Mouse (Mus musculus) layer of hippocampus, adult 18-20 months (tissue): ENCODE data around the gene Pigc. TPM values are rescaled to one million over a fixed set of nuclear protein-coding genes. Genes with fewer than 3 reads are reported as not detected.

Experiments used
- DNase-seq, 2 experiments: peaks; one replicate each; pipeline ENCODE4 v3.0.0; 2022; ENCODE audit warnings: low spot score in 2 of 2
- long read RNA-seq: library from polyadenylated mRNA; stranded (forward); transcript quantifications from one replicate; pipeline ENCODE4 v2.0.0, GENCODE M21; 2021
- total RNA-seq, 2 experiments: library from RNA; stranded (reverse); gene quantifications; 2 replicates each; pipeline ENCODE4 v1.2.3; 2021

Pigc gene
- total RNA-seq, result 10 to 100 TPM; 13.7 to 14.4 TPM
- long read RNA-seq, full-length matches to known transcripts, result 14 of 14 reads
- long read RNA-seq, partial matches to known transcripts, result 0 of 14 reads
- long read RNA-seq, other reads (novel, unspliced or antisense), result 0 of 14 reads

DNA sequence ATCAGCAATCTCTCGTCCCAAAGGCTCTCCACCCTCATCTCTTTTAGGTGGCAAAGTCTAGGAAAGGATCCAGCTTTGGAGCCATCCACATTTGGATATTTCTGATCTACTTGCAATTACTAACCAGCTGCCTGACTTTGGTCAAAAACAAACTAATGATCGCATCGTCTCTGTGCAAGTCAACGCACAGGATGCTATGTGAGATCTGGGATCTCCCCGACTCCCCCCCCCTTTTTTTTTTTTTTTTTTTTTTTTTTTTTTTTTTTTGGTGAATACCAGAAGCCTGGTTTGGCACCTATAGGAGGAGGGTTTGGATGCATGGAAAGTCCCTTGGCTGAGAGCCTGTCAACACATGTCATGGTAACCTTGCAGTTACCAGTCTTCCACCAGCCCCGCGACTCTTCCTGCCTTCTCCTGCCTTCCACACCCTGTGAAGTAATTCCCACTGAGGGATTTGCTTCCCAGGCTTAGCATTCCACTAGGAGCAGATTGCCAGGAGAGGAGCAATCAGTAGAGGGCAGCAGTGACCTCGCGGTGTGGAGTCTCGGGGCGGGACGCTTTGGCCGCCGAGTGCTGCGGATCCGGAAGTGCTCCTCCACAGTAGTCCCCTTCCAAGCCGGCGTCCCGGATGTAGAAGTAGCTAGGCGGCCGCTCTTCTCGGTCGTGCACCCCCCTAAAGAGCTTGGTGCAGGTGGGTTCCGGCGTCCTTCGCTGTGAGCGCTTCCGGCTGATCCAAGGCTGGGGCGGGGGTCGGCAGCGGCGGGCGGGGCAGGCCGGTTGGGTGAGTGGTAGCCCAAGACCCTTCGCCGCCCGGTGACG is at the start of gene Pigc:
Pigc (plus strand) TSS at position 598 of the 819 bp plus-strand sequence.
- peak; percentile 93 to 95 for DNase-seq

DNA sequence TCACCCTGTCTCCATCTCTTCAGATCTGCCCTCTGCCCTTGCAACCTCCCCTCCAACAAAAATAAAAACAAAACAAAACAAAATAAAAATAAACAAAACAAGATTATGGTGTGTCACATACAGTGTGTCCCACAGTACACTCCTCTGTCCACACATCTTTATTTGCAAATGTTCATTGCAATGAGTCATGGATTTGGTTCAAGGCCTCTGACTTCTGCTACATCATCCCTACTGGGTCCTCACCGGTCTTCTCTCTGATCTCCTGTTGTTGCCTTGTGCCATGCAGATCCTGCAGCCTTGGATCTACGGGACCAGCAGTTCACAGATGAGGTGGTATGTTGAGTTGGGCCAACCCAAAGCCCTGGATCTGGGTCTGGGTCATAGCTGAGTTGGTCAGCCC is 49.4 kb upstream of the Pigc start:
- no peak for DNase-seq

DNA sequence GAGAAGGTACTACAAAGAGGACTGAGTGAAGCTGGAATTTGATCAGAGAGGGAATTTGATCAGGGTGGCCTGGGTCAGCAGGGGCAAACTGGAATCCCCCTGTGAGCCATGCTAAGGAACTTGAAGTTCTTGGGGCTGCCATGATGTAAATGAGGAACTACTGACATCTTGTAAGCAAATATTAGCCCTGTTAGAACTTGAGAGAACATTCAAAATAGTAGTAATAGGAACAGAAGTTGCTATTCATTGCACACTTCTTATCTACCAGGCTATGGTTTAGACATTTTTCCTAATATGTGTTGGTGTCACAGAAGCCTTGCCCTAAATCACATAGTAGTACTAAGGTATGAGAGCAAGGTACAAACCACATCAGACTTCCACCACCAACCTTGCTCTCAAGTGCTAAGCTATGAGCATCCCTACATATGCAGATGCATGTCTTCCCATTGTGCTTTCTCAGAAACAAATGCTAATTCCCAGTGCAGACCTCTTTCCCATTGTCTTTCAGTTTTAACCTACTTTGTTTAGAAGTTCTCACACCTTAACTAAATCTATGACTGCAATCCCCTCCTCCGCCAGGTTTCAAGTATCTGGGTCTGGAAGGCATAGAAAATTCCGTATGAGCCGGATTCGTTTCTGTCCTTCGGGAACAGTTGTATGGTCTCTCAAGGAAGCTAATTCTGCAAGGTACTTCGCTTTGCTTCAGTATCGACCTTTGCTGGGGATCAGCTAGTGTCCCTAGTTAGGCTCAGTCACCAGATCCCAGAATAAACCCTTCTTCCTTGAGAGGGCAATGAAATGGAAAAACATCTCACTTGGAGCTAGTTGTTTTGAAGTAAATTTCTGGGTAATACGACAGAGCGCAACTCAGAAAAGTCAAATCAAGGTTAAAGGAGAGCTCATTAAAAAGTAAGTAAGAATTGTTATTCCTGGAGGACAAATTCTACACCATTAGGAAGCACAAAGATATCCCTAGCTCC is 48.2 kb upstream of the Pigc start:
- DNase-seq, result no peak

DNA sequence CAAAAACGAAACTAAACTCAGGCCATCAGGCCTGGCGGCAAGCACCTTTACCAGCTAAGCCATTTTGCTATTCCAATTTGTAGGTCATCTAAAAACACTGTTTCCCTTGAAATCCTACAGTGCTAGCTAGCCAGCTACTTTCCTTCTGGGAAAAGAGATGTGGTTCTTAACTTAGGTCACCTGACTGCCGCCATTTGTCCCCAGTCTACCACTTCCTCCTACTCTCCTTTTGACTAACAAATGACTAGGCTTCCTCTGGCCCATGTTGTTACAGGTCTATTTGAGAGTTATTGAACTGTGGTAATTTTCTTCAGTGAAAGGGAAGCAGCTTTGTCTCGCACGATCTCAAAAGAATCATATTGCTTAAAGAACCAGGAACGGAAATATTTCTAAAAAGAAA is 47.1 kb upstream of the Pigc start:
- no peak for DNase-seq

DNA sequence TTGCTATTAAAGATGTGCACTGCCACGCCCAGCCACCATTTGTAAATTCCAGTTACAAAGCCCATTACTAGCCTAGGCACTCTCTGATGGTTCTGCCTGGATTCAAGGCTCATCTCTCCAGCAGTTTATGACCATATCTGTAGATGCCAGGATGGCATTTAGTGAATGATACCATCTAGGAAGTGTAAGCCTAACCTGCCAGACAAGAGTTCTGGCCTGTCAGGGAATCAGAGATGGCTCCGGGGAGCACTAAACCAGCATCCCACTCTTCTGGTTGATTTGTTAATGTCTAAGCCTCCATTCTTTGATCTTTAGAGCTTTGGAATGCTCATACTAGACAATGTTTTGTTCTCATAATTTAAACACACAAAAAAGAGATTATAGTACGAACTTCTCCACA is 44.7 kb upstream of the Pigc start:
- DNase-seq, result no peak

DNA sequence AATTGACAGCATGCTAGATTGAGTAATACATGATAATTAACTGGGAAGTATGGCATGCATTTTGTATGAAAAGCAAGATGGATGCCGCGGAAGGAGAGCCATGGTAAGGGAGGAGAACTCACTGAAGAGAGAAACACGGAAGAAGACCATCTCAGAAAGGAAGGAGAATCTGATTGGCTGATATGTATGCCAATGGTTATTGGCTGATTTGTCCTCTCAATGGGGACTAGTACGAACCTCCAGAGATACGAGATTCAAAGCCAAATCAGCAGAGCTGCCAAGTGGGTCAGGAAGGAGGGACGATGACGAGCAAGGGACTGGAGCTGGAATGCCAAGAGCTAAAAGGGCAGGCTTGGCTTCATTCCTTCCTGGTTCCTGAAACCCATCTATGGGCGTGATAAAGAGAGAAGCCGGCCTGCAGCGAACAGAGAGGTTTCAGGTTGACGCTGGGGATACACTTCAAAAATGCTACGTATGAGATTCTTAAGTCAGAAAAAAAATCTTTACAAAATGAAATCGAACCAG is 43.6 kb upstream of the Pigc start:
- DNase-seq, result no peak

DNA sequence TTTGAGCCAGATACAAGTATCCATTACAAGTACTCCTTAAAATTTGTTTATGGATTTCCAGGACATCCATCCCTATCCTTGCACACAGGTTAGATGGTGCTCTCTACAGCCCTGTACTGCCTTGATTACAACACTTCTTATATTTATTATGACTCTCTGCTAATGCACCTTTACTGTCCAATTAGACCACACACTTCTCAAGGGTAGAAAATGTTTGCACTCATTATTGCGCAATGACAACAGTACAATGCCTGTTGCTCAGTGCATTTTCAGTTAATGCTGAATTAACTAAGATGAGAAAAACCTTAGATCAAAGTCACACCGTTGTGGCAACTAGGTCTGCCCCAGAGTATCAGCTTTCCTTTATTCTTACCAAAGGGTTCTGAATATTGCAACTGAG is 41.0 kb upstream of the Pigc start:
- no peak for DNase-seq

DNA sequence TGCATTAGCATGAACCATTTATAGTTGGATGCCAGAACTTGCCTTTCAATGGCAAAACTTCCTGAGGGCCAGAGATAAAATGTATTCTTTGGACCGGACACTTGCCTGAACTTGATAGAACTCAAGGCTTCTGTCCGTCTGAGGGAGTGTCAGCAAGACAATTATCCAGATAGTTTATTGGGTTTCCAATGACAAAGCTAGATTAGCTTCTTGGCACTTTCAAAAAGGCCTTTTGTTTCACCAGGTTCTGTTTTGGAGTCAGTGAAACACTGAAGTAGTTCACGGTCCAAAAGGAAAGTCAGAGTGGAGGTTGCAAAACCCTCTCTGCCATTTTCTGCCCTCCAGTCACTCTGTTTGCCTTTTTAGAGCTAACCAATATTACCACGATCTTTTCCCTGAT is 37.7 kb upstream of the Pigc start:
- DNase-seq, result no peak

DNA sequence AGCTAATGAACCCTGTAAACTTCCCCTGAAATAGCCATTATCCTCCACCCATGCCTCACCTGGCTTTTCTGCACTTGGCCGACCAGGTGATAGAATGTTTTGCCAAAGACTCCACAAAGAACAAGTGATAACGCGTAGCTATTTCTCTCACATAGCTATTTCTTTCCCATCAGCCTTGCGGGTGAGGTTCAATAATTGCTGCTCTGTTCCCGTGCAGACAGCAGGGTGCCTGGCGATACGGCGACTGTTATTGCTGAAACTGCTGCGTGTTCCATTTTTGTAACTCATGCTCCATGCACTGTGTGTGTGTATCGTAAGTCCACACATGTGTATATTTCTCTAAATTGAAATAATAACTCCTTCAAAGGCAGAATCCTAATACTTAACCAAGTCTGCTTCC is 37.2 kb upstream of the Pigc start:
- DNase-seq, result peak in 1 of 2 experiments; percentile 21

DNA sequence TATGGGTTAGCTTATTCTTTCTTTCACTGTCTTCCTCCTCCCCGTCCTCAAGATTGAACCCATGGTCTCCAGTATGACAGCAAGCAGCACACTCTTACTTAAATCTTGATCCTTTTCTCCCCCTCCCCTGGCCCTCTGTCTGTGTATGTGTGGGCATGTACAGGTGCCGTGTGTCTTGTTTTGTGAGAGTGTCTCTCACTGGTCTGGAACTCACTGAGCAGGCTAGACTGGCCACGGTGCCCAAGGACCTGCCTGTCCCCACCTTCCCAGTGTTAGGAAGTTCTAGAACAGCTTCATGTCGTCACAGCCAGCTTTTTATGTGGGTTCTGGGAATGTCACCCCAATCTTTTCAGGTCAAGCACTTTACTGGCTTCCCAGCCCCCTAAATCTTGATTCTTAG is 36.7 kb upstream of the Pigc start:
- DNase-seq, result no peak

DNA sequence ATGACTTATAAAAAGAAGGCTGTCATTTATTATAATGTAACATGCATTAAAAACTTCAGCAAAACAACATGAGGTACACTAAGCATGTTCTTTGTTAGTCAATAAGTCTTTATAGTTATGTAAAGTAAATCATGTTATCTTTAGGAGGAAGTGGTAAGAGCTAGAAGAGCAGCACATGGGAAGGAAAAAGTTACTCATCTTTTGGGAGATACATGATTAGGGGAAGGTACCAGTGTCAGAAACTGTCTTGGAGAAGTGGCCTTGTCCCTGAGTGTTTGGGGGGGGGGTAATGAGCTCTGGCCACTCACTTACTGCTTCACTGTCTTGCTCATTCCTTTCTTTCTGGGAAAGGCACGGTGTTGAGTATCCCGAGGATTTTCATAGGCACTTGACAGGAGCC is 26.9 kb upstream of the Pigc start:
- DNase-seq, result no peak

DNA sequence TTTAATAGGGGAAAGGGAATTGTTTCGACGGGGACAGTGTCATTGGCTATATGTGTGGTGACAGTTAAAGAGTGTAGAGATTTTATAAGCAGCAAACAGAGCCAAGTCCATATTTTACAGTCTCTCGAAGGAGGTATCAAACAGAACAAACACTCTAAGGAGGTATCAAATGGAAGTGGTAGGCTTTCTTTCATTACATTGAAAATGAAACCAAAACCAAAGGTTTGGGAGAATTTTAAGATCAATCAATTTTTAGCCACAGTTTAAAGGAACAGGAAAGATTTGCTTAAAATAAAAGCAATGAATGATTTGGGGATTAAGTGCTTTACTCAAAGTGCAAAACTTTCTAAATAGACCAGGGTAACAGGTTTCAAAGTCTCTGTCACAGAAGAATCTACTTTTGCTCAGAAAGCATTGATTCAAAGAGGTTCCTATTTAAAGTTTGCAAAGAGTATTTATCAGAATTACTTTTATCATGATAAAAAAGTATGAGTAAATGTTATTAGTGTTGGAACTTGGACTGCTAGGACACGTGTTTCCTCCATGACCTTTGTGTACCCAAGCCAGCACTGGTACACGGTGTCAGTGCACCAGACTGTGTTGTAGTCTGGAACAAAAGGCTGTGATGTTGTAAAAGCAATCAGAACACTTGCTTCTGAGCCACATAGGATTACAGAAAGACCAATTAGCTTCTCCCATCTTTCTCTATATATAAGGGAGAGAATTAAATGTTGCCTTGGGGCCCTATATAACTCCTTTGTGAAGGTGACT is 17.8 kb upstream of the Pigc start:
- no peak for DNase-seq

DNA sequence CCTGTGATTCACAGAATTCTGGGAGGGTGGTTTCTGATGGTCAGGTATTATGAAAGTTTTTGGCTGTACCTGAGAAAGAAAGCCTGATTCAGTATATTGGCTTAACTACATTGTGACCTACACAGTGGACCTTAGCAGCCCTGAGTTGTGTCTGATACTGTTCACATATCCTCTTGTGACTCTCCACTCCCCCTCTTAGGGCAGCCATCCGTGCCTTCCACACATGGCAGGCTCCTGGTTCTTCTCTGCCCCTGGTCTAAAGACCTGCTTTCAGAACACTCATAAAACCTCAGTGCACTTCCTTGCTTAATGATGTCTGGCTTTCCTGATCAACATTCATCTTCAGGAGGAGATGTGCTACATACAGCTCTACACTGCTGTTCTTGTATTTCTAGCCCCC is 16.4 kb upstream of the Pigc start:
- no peak for DNase-seq

DNA sequence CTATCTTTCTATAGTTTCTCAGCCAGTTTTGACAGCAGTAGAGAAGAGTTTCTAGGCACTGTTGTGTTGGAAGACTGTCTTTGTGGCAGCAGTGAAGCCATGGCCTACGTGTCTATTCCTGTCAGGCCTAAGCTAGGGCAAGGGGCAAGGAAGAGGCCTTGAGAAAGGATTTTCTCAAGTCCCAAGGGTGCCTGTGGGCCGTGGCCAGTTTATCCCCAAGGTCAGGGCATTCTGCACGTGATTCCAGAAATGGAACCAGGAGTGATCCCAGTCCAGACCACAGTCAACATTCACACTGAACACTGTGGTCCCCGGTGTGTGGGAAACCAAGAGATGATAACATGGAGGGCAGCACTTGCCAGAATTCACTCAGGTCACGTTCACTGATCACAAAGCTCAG is 13.1 kb upstream of the Pigc start:
- no peak for DNase-seq

DNA sequence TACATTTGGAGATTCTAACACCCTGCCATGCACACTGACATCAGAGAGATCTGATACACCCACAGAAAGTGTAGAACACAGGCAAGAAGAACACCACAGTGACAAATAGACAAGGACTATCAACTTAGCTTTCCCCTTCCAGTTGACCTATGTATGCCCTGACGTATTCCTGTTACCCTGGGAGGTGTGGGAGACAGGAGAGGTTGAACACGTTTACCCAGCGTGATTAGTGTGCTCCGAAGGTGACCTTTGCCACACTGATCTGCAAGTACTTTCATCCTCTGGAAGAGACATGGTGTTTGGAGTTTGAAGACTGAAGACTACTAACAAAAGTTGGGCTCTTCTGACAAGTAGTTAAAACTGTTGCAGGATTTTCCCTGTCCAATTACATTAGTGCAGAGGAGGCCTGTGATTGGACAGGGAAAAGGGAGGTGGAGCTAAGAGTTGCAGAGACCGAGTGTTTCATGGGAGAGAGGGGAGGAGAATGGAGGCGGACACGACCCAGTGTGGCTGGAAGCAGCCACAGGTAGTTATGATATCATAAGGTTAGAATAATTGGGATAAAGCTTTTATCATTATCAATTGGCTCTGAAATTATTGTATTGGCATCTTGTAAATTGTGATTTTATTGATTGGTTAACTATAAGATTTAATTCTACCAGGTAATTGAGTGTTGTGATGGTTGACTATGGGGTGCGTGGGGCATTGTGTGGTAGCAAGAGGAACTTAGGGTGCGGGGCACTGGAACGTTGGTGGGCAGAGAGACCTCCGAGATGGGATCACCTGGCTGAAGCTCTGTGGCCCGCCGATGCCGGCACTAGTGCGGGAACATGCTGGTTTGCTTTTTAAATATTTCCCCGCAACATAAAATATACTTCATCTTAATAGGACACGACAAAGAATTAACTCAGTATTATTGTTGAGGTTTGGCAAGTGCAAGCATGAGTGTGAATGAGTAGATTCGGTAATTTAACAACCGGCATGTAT is 10.7 kb upstream of the Pigc start:
- DNase-seq, result no peak

DNA sequence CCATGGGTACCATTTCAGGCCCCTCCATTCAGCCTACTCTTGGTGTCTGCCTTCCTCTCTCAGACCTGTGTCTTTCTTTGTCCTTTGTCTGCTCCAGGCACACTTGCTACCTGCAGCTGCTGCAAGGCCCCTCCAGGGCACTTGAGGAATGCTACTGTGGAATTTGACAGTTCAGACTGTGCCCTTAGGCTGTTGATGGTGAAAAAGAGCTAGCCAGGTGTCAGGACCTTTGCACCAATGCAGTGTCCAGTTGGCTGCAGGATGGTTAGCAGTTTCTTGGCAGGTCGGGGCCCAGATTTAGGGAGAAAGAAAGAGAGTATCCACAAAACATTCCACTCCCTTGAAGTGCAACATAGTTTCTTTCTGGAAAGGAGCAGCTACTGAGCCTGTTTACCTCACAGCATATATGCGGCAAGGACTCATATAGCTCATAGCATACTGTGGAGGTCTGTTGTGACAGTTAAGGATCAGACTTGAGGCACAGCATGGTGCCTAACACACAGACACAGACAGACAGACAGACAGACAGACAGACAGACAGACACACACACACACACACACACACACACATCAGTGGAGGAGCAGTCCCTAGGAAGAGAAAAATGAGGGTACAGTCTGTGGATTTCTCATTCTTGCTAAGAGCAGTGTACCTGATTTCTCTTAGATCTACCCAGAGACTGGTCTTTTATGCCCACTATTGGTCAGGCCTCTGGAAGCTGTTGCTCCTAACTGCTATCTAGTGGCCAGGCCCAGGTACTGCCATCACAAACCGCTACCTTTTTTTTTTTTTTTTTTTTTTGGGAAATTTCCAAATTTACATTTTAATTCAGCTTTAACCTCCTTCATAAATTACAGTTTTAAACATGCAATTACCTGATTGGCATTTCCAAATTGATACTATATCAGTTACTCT is 6.3 kb upstream of the Pigc start:
- DNase-seq, result no peak

DNA sequence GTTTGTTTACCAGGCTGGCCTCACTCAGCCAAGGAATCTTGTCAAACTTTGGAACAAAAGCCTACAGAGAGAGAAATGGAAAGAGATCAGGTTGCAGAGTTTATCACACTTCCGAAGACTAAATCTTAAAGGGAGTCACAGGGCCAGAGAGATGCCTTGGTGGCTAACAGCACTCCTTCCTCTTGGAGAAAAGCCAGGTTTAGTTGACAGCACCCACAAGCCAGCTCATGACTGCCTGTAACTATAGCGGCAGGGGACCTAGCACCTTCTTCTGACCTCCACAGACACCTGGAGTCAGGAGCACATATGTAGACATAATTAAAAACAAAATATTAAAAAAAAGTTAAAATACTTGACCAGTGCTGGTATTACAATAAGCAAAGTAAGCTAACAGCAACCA is 1.1 kb upstream of the Pigc start:
- DNase-seq, result no peak

DNA sequence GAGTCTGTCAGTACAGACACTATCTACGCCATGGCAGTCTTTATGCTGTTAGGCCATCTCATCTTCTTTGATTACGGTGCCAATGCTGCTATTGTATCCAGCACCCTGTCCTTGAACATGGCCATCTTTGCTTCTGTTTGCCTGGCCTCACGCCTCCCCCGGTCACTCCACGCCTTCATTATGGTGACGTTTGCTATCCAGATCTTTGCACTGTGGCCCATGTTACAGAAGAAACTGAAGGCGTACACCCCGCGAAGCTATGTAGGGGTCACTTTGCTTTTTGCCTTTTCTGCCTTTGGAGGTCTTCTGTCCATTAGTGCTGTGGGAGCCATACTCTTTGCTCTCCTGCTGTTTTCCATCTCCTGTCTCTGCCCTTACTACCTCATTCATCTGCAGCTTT is 1.9 kb downstream of the Pigc start:
- DNase-seq, result no peak

DNA sequence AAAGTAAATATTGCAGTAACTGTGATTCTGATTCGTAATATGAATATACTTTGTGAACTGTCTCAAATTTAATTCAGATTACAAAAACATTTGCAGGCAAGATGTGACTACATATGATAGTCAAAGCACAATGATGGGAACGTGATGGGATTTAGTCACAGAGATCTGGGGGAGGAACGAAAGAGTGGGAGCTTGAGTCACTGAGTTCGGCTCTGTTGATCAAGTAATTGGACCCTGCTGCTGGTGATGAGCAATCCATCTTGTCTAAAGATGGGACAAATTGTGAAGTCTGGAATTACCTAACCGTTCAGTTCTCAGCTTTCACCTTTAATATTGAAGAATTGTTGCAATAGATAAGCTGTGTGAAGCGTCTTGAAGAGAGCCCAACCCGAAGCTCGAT is 3.2 kb downstream of the Pigc start:
- peak; percentile 21 to 40 for DNase-seq
